Mouse (Mus musculus) liver, postnatal 0 days (tissue): Measurements from ENCODE around the gene Mnd1.

Source experiments
- CTCF ChIP-seq: sonication (generic); IDR thresholded peaks from 2 replicates; pipeline ENCODE4 v1.5.1; 2016; ENCODE audit warnings: antibody characterized with exemption, low read depth
- EP300 ChIP-seq: IDR thresholded peaks from 2 replicates; pipeline ENCODE4 v1.6.1; 2016; ENCODE audit warnings: antibody characterized with exemption, low read depth, mild to moderate bottlenecking

DNA sequence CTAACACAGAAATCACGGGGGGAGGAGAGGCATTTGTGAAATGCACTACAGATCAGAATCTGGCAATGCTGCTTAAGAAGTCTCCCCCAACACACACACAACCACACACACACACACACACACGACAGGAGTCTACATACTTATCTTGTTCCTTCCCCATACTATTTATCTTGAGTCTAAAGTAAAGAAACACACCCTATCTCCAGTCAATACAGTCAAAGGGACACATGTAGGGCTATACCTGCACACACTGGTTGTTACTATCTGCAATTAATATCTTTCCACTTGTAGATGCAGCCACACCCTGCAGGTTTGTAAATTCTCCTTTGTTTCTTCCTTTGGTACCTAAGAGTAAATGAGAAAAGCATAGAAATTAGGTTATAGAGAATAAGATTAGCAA is 22.2 kb upstream of the Mnd1 start:
- TF ChIP-seq CTCF (no peak), EP300 (no peak)
